Mouse (Mus musculus) megakaryocyte progenitor cell, adult 5-6 weeks (primary cell): ENCODE measurements around the gene Sept9. TPM values are rescaled to one million over a fixed set of nuclear protein-coding genes. Genes with fewer than 3 reads are reported as not detected.

ENCODE experiments used
- ATAC-seq: replicated peaks from 2 replicates; pipeline ENCODE4 v1.8.0; 2016; ENCODE audit warnings: mild to moderate bottlenecking, moderate TSS enrichment, inconsistent platforms; ENCODE audit not compliant: poor library complexity
- total RNA-seq, 2 experiments: library from RNA; stranded (forward) in 1 of 2; stranded (reverse) in 1 of 2; fragments of 157-497, 149-512 nt in 1 of 2; fragments of 200-1000 nt in 1 of 2; gene quantifications; 2 replicates each; pipeline versions ENCODE4 v1.2.3 to v1.2.4; 2015 to 2017

The Sept9 gene
- total RNA-seq, 2 experiments from 2014 or later: 81.7 to 140 TPM

GRCm38 (mm10) chr11:117362307-117362706 is 162.8 kb downstream of the Sept9 start:
- ATAC-seq: no peak

DNA sequence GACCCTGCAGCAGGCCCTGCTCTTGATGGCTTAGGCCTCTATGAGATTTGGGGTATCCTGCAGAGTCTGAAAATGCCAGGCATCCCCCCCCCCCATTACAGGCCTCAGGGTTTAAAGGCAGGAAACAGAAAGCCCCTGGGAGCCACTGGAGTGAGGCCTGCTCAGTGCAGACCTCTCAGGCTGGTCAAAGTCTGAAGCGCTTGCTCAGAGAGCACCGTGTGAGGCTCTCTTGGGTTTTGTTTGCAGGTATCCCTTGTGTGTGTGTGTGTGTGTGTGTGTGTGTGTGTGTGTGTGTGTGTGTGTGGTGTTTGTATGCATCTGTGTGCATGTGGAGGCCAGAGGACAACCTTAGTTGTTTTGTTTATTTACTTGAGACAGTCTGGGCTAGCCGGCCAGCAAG is 164.5 kb downstream of the Sept9 start:
- ATAC-seq: no peak

- ATAC-seq: peak; percentile 69
Observed at GRCm38 (mm10) chr11:117366426-117366825, 167.0 kb downstream of the Sept9 start.

DNA sequence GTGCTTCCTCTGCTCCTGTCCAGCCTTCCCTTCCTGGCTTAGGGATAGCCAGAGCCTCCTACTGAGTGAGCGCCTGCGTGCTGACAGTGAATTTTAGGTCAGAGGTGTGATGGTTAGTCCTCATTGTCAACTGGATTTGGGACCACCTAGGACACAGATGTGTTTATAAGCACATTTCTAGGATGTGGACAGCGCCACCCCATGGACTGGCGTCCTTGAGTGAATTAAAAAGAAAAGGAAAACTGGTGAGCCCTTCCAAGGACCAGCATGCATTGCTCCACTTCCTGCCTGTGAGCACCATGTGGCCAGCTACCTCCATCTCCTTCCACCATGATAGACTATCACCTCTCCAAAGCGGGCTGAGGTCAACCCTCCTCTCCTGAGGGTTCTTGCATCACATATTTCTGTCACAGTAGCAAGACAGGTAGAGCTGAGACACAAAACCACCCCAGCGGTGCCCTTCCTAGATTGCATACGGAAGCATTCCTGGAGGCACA is 167.4 kb downstream of the Sept9 start:
- ATAC-seq: no peak

DNA sequence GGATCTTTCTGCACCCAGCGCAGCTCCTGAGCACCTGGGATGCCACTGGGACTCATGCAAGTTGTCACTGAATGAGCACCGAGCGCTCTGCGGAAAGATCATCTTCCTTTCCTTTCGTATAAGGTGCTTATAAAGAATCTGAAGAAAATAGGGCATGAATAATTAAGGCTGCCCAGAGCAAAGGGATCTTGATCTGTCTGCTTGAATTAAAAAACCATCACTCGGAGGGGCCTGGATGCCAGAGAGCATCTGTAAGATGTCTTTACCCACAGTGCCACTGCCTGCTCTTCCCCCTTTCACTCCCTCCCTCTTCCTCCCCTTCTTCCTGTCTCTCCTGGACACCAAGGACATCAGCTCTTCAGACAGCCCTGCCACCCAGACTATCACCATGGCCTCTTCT is 168.5 kb downstream of the Sept9 start:
- ATAC-seq: no peak

DNA sequence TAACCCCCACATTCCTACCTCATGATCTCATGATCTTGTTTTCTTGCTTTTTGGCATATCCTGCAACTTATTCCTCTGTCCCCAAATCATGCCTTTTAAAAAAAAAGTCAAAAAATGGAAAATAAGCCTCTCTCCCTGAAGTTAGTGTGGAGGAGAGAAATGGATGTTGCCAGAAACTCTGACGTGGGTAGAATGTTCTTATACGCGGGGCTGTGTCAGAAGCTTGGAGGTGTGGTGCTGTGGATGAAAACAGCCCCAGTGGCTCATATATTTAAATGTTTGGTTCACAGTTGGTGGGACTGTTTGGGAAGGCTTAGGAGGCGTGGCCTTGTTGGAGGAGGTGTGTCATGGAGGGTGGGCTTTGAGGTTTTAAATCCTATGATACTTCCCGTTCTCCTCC is 169.9 kb downstream of the Sept9 start:
- no peak for ATAC-seq

DNA sequence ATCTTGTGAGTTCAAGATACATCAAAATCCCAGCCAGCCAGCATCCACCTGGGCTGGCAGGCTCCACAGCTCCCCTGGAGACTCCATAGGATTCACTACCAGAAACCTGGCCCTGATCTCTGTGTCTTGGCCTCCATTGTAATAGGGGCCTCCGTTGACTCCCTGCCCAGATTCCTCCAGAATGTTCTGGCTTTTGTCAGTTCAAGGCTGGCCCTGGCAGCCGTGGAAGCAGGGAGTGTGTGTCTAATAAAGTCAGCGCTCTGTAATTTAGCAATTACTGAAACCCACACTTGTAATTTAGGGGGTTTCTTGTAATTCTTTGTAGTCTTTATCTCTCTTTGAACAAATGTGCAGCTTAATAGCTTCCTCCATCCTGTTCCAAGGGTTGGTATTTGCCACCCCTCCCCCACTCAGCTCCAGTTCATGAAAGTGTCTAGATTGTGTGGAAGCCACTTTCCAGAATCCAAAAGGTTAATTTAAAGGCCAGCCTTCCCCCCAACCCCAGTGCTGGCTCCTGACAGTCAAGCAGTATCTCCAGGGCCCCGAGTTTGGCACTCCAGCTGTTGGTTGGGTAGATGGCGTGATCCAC is 170.9 kb downstream of the Sept9 start:
- ATAC-seq: no peak

DNA sequence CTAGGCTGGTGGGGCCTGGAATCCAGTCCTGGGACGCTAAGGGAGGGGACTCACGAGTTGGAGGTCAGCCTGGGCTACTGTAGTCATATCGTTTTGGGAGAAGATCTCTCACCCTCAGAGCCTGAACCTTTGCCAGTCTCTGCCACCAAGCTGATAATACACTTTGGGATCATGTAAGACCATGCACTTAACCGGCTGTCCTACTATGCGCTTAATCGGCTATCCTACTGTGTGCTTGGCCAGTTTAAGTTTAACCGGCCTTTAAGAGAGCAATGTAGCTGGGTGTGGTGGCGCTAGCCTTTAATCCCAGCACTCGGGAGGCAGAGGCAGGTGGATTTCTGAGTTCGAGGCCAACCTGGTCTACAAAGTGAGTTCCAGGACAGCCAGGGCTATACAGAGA is 173.1 kb downstream of the Sept9 start:
- no peak for ATAC-seq

- no peak for ATAC-seq
Observed at GRCm38 (mm10) chr11:117373195-117373594, 173.7 kb downstream of the Sept9 start.

DNA sequence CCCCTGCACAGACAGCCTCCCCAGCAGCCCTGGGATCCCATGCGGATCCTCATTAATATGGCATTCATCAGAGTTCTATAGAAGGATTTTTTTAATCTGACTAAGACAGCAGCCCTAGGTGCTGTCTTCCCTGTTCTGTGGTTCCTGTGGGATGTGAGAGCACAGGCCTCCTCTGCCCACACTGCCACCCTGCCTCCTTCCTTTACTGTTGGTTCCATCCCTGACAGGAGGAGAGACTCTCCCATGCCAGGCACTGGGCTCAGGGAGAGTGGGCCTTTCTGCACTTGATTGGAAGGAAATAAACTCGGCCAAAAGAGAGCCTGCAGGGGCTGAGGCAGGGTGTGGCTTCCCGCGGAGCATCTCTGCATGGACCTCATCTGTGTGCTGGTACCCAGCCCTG is 174.4 kb downstream of the Sept9 start:
- no peak for ATAC-seq

GRCm38 (mm10) chr11:117374288-117374687 is 174.8 kb downstream of the Sept9 start:
- ATAC-seq: no peak

GRCm38 (mm10) chr11:117379774-117380173 is 180.3 kb downstream of the Sept9 start:
- no peak for ATAC-seq

GRCm38 (mm10) chr11:117384235-117384634 is 184.8 kb downstream of the Sept9 start:
- ATAC-seq: no peak

- peak; percentile 71 for ATAC-seq
Observed at GRCm38 (mm10) chr11:117384897-117385296, 185.4 kb downstream of the Sept9 start.

- ATAC-seq: no peak
Observed at GRCm38 (mm10) chr11:117385331-117386103, 186.1 kb downstream of the Sept9 start.

GRCm38 (mm10) chr11:117387241-117387640 is 187.8 kb downstream of the Sept9 start:
- no peak for ATAC-seq

DNA sequence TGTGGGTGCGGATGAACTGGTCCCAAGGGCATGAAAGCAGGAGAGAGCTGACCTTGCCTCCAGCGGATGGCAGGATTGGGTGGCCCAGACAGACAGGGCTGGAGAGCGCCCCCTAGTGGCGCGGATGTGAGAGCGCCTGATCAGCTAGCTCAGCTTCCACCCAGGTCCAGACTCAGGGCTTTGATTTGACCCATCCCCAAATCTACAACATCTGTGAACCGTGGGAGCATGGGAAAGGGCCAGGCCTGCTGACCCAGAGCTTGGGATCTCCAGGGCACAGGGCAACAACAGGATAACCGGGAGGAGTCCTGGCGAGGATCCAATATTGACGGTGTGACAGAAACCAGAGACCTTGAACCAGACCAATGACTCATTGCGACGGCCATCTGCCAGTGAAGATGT is 190.5 kb downstream of the Sept9 start:
- ATAC-seq: peak; percentile 52

GRCm38 (mm10) chr11:117390774-117391534 is 191.5 kb downstream of the Sept9 start:
- peak; percentile 51 for ATAC-seq

DNA sequence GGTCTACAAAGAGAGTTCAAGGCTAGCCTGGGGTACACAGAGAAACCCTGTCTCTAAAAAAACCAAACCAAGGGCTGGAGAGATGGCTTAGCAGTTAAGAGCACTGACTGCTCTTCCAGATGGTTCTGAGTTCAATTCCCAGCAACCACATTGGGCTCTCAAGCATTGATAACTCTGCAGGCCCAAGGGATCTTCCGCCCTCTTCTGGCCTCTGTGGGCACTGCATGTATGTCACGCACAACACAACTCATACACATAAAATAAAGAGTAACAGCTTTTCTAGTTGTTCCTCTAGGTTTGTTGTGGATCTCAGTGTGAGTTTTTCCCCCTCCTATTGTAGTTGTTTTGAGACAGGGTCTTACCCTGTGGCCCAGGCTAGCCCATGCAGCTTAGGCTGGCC is 192.8 kb downstream of the Sept9 start:
- no peak for ATAC-seq

- no peak for ATAC-seq
Observed at GRCm38 (mm10) chr11:117393715-117394114, 194.3 kb downstream of the Sept9 start.

GRCm38 (mm10) chr11:117394230-117395137 is 195.0 kb downstream of the Sept9 start:
- ATAC-seq: no peak
